In the genomic region with DNA sequence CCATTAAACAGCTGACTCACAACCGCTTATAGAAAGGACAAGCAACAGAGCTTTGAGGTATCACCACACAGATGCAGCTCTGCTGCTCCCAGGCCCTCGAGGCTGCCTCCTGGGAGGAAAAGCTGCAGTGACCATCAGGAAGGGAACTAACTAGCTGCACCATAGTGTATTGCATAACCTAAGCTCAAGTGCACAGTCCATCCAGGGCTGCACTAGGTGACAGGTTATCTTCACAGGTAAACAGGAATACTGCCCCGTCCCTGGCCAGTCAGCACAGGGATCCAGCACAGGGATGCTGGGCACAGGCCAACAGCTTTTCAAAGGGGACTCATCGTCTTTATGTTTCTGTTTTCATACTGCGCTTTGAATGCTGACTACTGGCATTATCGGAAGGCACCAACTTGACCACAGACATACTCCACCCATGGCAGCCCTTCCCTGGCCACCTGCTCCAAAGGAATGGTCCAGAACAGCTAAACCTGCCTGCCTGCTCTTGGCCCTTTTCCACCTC, we compare ENCODE assay signal across 1 mouse cellular context.
TF ChIP-seq lines count a peak whose summit lies in the region.

No protein-coding gene starts in this region.

TF ChIP-seq in CH12.LX, 34 proteins besides CTCF, POLR2A, EP300 and RAD21:
- no peak for TF ChIP-seq JUN (IDR thresholded peaks at IDR 0.05; ENCODE audit: insufficient read depth, low read depth, low read length)
- TF ChIP-seq GABPA (IDR thresholded peaks at IDR 0.05; ENCODE audit: insufficient replicate concordance, low read depth, low read length): no peak
TF ChIP-seq in CH12.LX: peak in this region for 0.
